Mouse (Mus musculus) ES-Bruce4 (cell line): ENCODE results near the gene Mmgt2.

Experiments
- CTCF ChIP-seq: IDR thresholded peaks from one replicate; pipeline ENCODE4 v1.8.1; 2011; ENCODE audit warnings: low read depth, low read length
- EP300 ChIP-seq: IDR thresholded peaks from 2 replicates; pipeline ENCODE4 v1.6.1; 2011; ENCODE audit warnings: low read depth, low read length; ENCODE audit not compliant: insufficient read depth
- POLR2A ChIP-seq: IDR thresholded peaks from one replicate; pipeline ENCODE4 v1.8.1; 2011; ENCODE audit warnings: low read length; ENCODE audit not compliant: insufficient read depth

DNA sequence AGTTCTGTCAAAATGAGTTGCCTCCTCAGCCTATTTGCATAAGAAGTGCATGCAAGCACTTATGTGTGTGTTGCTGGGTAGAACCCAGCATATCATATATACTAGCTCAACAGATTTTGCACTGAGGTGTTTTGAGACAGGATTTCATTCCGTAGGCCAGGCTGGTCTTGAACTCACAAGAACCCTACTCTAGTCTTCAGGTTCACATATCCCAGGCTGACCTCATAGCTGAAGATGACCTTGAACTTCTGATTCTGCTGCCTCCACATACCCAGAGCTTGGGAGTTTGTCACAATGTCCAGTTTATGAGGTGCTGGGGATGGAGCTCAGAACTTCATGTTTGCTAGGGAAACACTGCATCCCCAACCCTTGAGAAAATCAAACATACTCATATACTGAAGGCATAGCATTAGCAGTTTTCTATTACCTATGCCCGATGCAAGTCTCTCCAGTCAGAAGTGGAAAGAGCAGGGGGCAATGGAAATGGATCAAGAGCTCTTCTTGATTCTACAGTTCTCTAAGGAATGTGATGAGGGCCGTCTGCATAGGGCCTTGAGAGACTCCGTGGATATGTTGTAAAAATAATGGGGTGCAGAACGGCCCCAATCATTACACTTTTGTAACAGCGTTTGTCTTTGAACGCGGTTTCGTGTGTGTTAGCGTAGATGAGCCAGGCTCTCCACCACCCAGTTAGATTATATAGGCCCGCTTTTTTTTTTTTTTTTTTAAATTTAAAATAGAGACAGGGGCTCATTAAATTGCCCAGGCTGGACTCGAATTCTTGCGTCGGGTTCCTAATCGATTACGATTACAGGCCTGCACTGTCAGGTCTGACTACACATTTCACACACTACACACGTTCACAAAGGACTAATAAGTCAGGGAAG, 46.5 kb upstream of the Mmgt2 start:
- TF ChIP-seq POLR2A (no peak), CTCF (no peak), EP300 (no peak)
